Mouse (Mus musculus) limb, embryonic 12.5 days (tissue): ENCODE data around the gene Mamdc4. TPM values are rescaled to one million over a fixed set of nuclear protein-coding genes. Genes with fewer than 3 reads are reported as not detected.
A peak's percentile ranks its signal among the peaks of the same experiment; 100 is the strongest.
"Not testable (repeated sequence)": the region's sequence is repeated elsewhere in the genome, so short reads cannot be mapped to it uniquely, and the experiment has no call there.

ENCODE experiments used
- ATAC-seq: fragments of 200-750 bp; cut with Nextera tagmentation; 2 replicates; pipeline ENCODE4 v1.8.0; 2017; ENCODE audit warnings: low read depth, moderate TSS enrichment; ENCODE audit not compliant: insufficient number of reproducible peaks, insufficient read depth, low FRiP score, low TSS enrichment
- H3K27ac ChIP-seq: fragments of 300-500 bp; sonication (generic); 2 replicates; pipeline ENCODE4 v1.5.1; 2016; ENCODE audit warnings: mild to moderate bottlenecking, moderate library complexity
- H3K27me3 ChIP-seq: fragments of 300-500 bp; sonication (generic); 2 replicates; pipeline ENCODE4 v1.6.1; 2016; ENCODE audit warnings: mild to moderate bottlenecking, moderate library complexity
- H3K36me3 ChIP-seq: fragments of 300-500 bp; sonication (generic); 2 replicates; pipeline ENCODE4 v1.6.1; 2016; ENCODE audit warnings: mild to moderate bottlenecking, moderate library complexity
- H3K4me1 ChIP-seq: fragments of 300-500 bp; sonication (generic); replicated peaks from 2 replicates; pipeline ENCODE4 v1.6.1; 2016
- H3K4me2 ChIP-seq: fragments of 300-500 bp; sonication (generic); 2 replicates; pipeline ENCODE4 v1.6.1; 2016; ENCODE audit warnings: mild to moderate bottlenecking, moderate library complexity
- H3K4me3 ChIP-seq: fragments of 300-500 bp; sonication (generic); replicated peaks from 2 replicates; pipeline ENCODE4 v1.5.1; 2016; ENCODE audit warnings: mild to moderate bottlenecking
- H3K9ac ChIP-seq: fragments of 300-500 bp; sonication (generic); replicated peaks from 2 replicates; pipeline ENCODE4 v1.6.1; 2016; ENCODE audit warnings: mild to moderate bottlenecking, moderate library complexity
- H3K9me3 ChIP-seq: fragments of 300-500 bp; sonication (generic); 2 replicates; pipeline ENCODE4 v1.6.1; 2016; ENCODE audit warnings: mild to moderate bottlenecking, moderate library complexity
- WGBS: fragments of 180-500 bp; shearing (Covaris S2); methylation state at CpG from one replicate; pipeline ENCODE4 v1.1.7; 2016; 5-methylcytosine and 5-hydroxymethylcytosine counted together
- polyA plus RNA-seq: library from polyadenylated mRNA; unstranded; fragments of >200 nt; fragmentation: Nextera tagmentation; extraction: Ambion mirVana; gene quantifications from 2 replicates; pipeline ENCODE4 v1.2.1, GENCODE M21; 2016

Mamdc4 gene
- polyA plus RNA-seq, 1 experiment from 2014 or later: 3.0 TPM

- Histone ChIP-seq H3K4me2 (peak within 1 kb of the TSS; percentile 97), H3K36me3 (peaks cover 29% of the 10 kb centered on the region), H3K9me3 (no peaks in the 10 kb centered on the region), H3K9ac (peak within 1 kb of the TSS; percentile 91), H3K4me3 (peak within 1 kb of the TSS; percentile 96), H3K27me3 (no peaks in the 10 kb centered on the region), H3K4me1 (peaks cover 18% of the 10 kb centered on the region), H3K27ac (peak within 1 kb of the TSS; percentile 79)
- WGBS: under 1% methylated on average over 61 of the region's 61 CpGs
- peak; percentile 95 for ATAC-seq
Measured at GRCm38 (mm10) chr2:25557221-25557963, 17.3 kb downstream of the Mamdc4 start, which contains the start of gene Edf1. TSS of gene Edf1 (plus strand) at chr2:25557847.

GRCm38 (mm10) chr2:25556296-25556695, 18.3 kb downstream of the Mamdc4 start:
- Histone ChIP-seq H3K27ac (no peak overlapping the region), H3K4me2 (0 out of 2 replicates have a peak overlapping the region, but pooled peaks have one; percentile 97), H3K27me3 (no peaks in the 10 kb centered on the region), H3K9me3 (no peaks in the 10 kb centered on the region), H3K9ac (no peak overlapping the region), H3K36me3 (peaks cover 18% of the 10 kb centered on the region), H3K4me1 (peaks cover 18% of the 10 kb centered on the region), H3K4me3 (no peak overlapping the region)
- 54% methylated on average over 1 of the region's 1 CpGs for WGBS
- no peak for ATAC-seq

- H3K27ac ChIP-seq, H3K4me2 ChIP-seq, H3K27me3 ChIP-seq, H3K4me3 ChIP-seq, H3K9ac ChIP-seq, ATAC-seq, H3K9me3 ChIP-seq: not testable (repeated sequence)
- H3K4me1 ChIP-seq: peaks cover 18% of the 10 kb centered on the region
- 58% methylated on average over 2 of the region's 2 CpGs for WGBS
- H3K36me3 ChIP-seq: peaks cover 10% of the 10 kb centered on the region
Measured at GRCm38 (mm10) chr2:25555479-25555878, 19.2 kb downstream of the Mamdc4 start.

- WGBS: 85% methylated on average over 4 of the region's 4 CpGs
- H3K27ac ChIP-seq, ATAC-seq, H3K9me3 ChIP-seq, H3K4me1 ChIP-seq, H3K27me3 ChIP-seq, H3K9ac ChIP-seq, H3K36me3 ChIP-seq, H3K4me2 ChIP-seq, H3K4me3 ChIP-seq: not testable (repeated sequence)
Measured at GRCm38 (mm10) chr2:25553171-25553786, 21.4 kb downstream of the Mamdc4 start.

GRCm38 (mm10) chr2:25551186-25551585, 23.5 kb downstream of the Mamdc4 start:
- Histone ChIP-seq H3K4me1 (0 out of 2 replicates have a peak, but pooled peaks cover 2% of the 10 kb centered on the region), H3K9me3 (no peaks in the 10 kb centered on the region), H3K27ac (no peak overlapping the region), H3K9ac (no peak overlapping the region), H3K27me3 (no peaks in the 10 kb centered on the region), H3K36me3 (no peaks in the 10 kb centered on the region), H3K4me3 (no peak overlapping the region), H3K4me2 (no peak overlapping the region)
- WGBS: 36% methylated on average over 5 of the region's 5 CpGs
- ATAC-seq: no peak

GRCm38 (mm10) chr2:25549021-25549991, 25.3 kb downstream of the Mamdc4 start:
- no peak for ATAC-seq
- 64% methylated on average over 9 of the region's 9 CpGs for WGBS

GRCm38 (mm10) chr2:25546811-25547491, 27.7 kb downstream of the Mamdc4 start, which contains the start of gene Traf2:
TSS of gene Traf2 (minus strand) at chr2:25546940.
- Histone ChIP-seq H3K9ac (peak within 1 kb of the TSS; percentile 80), H3K9me3 (no peaks in the 10 kb centered on the region), H3K27me3 (no peaks in the 10 kb centered on the region), H3K4me2 (peak within 1 kb of the TSS; percentile 59), H3K27ac (peak within 1 kb of the TSS; percentile 84), H3K4me3 (peak within 1 kb of the TSS; percentile 66), H3K36me3 (0 out of 2 replicates have a peak, but pooled peaks cover 8% of the 10 kb centered on the region), H3K4me1 (peaks cover 18% of the 10 kb centered on the region)
- WGBS: 4% methylated on average over 48 of the region's 48 CpGs
- peak; percentile 99 for ATAC-seq

More at GRCm38 (mm10) chr2:25549021-25549991, 25.3 kb downstream of the Mamdc4 start:
- Histone ChIP-seq H3K27me3 (no peaks in the 10 kb centered on the region), H3K4me3 (no peak overlapping the region), H3K4me2 (no peak overlapping the region), H3K4me1 (peaks cover 17% of the 10 kb centered on the region), H3K9ac (no peak overlapping the region), H3K9me3 (no peaks in the 10 kb centered on the region), H3K27ac (no peak overlapping the region), H3K36me3 (0 out of 2 replicates have a peak, but pooled peaks cover 8% of the 10 kb centered on the region)

GRCm38 (mm10) chr2:25545996-25546810, 28.4 kb downstream of the Mamdc4 start:
- 7% methylated on average over 43 of the region's 43 CpGs for WGBS
- H3K9me3 ChIP-seq: no peaks in the 10 kb centered on the region

GRCm38 (mm10) chr2:25541644-25542367, 32.8 kb downstream of the Mamdc4 start:
- Histone ChIP-seq H3K27me3 (no peaks in the 10 kb centered on the region), H3K4me1 (peaks cover 21% of the 10 kb centered on the region), H3K27ac (no peak overlapping the region), H3K9ac (0 out of 2 replicates have a peak overlapping the region, but pooled peaks have one; percentile 18), H3K9me3 (no peaks in the 10 kb centered on the region), H3K4me3 (no peak overlapping the region), H3K4me2 (no peak overlapping the region), H3K36me3 (peaks cover 31% of the 10 kb centered on the region)
- ATAC-seq: no peak
- 79% methylated on average over 10 of the region's 10 CpGs for WGBS

More at GRCm38 (mm10) chr2:25545996-25546810, 28.4 kb downstream of the Mamdc4 start:
- ATAC-seq: peak; percentile 74
- Histone ChIP-seq H3K9ac (peak overlapping the region; percentile 80), H3K36me3 (0 out of 2 replicates have a peak, but pooled peaks cover 8% of the 10 kb centered on the region), H3K4me3 (peak overlapping the region; percentile 66), H3K4me2 (peak overlapping the region; percentile 59), H3K27ac (peak overlapping the region; percentile 84), H3K4me1 (peaks cover 23% of the 10 kb centered on the region), H3K27me3 (no peaks in the 10 kb centered on the region)
